Comparison of ENCODE assay signal across 8 mouse cellular contexts in genomic region chrX:74084276-74084837, GRCm38 (mm10). TPM values are rescaled to one million over a fixed set of nuclear protein-coding genes. Genes with fewer than 3 reads are reported as not detected.
DNase-seq lines count a peak whose midpoint lies in the region; ATAC-seq and TF ChIP-seq lines count a peak whose summit lies in the region.

No protein-coding gene starts in this region.

- H3K9ac ChIP-seq in heart, embryonic 14.5 days (ENCODE audit: low read length) = peak overlapping the region; percentile 86
- H3K9ac ChIP-seq in liver, embryonic 13.5 days = peak overlapping the region; percentile 81
- peak overlapping the region; percentile 83 for H3K9ac ChIP-seq in stomach, embryonic 16.5 days (ENCODE audit: low read length)

- TF ChIP-seq CTCF in cerebellum, adult 2 months (IDR thresholded peaks at IDR 0.05; ENCODE audit: borderline replicate concordance, insufficient read depth, low read depth, low read length) = no peak

- H3K9me3 ChIP-seq in heart, embryonic 14.5 days (ENCODE audit: control insufficient read depth, low read length) = no peaks in the 10 kb centered on the region
- no peaks in the 10 kb centered on the region for H3K9me3 ChIP-seq in liver, embryonic 13.5 days (replicated peaks)
- H3K9me3 ChIP-seq in stomach, embryonic 16.5 days (replicated peaks; ENCODE audit: control insufficient read depth, low read length) = no peaks in the 10 kb centered on the region

- H3K27ac ChIP-seq in cerebellum, adult 2 months (ENCODE audit: insufficient read depth, low read length) = peak overlapping the region; percentile 91
- H3K27ac ChIP-seq in heart, embryonic 14.5 days (replicated peaks in 1 of 2; ENCODE audit: control insufficient read depth in 1 of 2, insufficient read depth in 1 of 2, low read depth in 2 of 2, low read length in 2 of 2) = peak overlapping the region; percentile 94 to 99
- peak overlapping the region; percentile 89 for H3K27ac ChIP-seq in liver, embryonic 13.5 days
- H3K27ac ChIP-seq in stomach, embryonic 16.5 days (ENCODE audit: low read length) = peak overlapping the region; percentile 94; the same call in 1 of the 2 replicates

- peak in 1 of 2 experiments; percentile 44 for DNase-seq in cerebellum, adult 2 months
- DNase-seq in cerebellum, postnatal 4 days (ENCODE audit: low spot score in 2 of 2) = no peak
- DNase-seq in retina, adult 2 months (ENCODE audit: low read depth, low spot score) = peak; percentile 20
- DNase-seq in retina, embryonic 14.5 days (ENCODE audit: low spot score) = no peak
- no peak for DNase-seq in liver, embryonic 13.5 days
- no peak for DNase-seq in right cerebral cortex, postnatal 4 days

- 14% methylated on average over 17 of the region's 17 CpGs for WGBS in cerebellum, adult 2 months
- WGBS in heart, embryonic 14.5 days = 21% methylated on average over 17 of the region's 17 CpGs
- 15% methylated on average over 17 of the region's 17 CpGs for WGBS in liver, embryonic 13.5 days (ENCODE audit: insufficient replicate concordance)
- 17% methylated on average over 17 of the region's 17 CpGs for WGBS in stomach, embryonic 16.5 days

- TF ChIP-seq POLR2A in cerebellum, adult 2 months (IDR thresholded peaks at IDR 0.05; ENCODE audit: borderline replicate concordance, insufficient read depth, low read length) = no peak

- no peak for ATAC-seq in heart, embryonic 14.5 days (ENCODE audit: insufficient number of reproducible peaks, insufficient read depth, low FRiP score, low read depth)
- no peak for ATAC-seq in liver, embryonic 13.5 days (ENCODE audit: low read depth)
- no peak for ATAC-seq in stomach, embryonic 16.5 days (ENCODE audit: insufficient read depth, low FRiP score)

- H3K4me2 ChIP-seq in heart, embryonic 14.5 days (ENCODE audit: low read length) = peak overlapping the region; percentile 63
- H3K4me2 ChIP-seq in liver, embryonic 13.5 days = peak overlapping the region; percentile 74
- H3K4me2 ChIP-seq in stomach, embryonic 16.5 days (ENCODE audit: low read depth, low read length) = peak overlapping the region; percentile 64

- peak overlapping the region; percentile 99 for H3K4me3 ChIP-seq in cerebellum, adult 2 months (replicated peaks; ENCODE audit: insufficient read depth, low read depth, low read length)
- peak overlapping the region; percentile 53 to 98 for H3K4me3 ChIP-seq in heart, embryonic 14.5 days (ENCODE audit: control insufficient read depth in 1 of 2, insufficient read depth in 1 of 2, low read depth in 1 of 2, low read length in 2 of 2)
- H3K4me3 ChIP-seq in liver, embryonic 13.5 days (replicated peaks) = peak overlapping the region; percentile 74
- H3K4me3 ChIP-seq in stomach, embryonic 16.5 days (replicated peaks; ENCODE audit: low read length) = peak overlapping the region; percentile 63

- no peaks in the 10 kb centered on the region for H3K27me3 ChIP-seq in cerebellum, adult 2 months (ENCODE audit: control insufficient read depth, insufficient read depth, low read length)
- no peaks in the 10 kb centered on the region for H3K27me3 ChIP-seq in heart, embryonic 14.5 days (ENCODE audit: control insufficient read depth, insufficient read depth, low read length)
- H3K27me3 ChIP-seq in liver, embryonic 13.5 days = no peaks in the 10 kb centered on the region
- H3K27me3 ChIP-seq in stomach, embryonic 16.5 days (ENCODE audit: control insufficient read depth, insufficient read depth, low read length) = no peaks in the 10 kb centered on the region

- peaks cover 2% of the 10 kb centered on the region; the same call in 1 of the 2 replicates for H3K36me3 ChIP-seq in heart, embryonic 14.5 days (ENCODE audit: control insufficient read depth, insufficient read depth, low read length)
- 0 out of 2 replicates have a peak, but pooled peaks cover 1% of the 10 kb centered on the region for H3K36me3 ChIP-seq in liver, embryonic 13.5 days
- no peaks in the 10 kb centered on the region for H3K36me3 ChIP-seq in stomach, embryonic 16.5 days (ENCODE audit: control insufficient read depth, insufficient read depth, low read length)

- H3K4me1 ChIP-seq in cerebellum, adult 2 months (ENCODE audit: control insufficient read depth, insufficient read depth, low read length) = peaks cover 2% of the 10 kb centered on the region; the same call in 1 of the 2 replicates
- peaks cover 2 to 8% of the 10 kb centered on the region in 2 experiments; a peak in 2 of 4 replicates for H3K4me1 ChIP-seq in heart, embryonic 14.5 days (ENCODE audit: control insufficient read depth in 2 of 2, insufficient read depth in 2 of 2, low read length in 2 of 2)
- peaks cover 29% of the 10 kb centered on the region for H3K4me1 ChIP-seq in liver, embryonic 13.5 days (replicated peaks)
- H3K4me1 ChIP-seq in stomach, embryonic 16.5 days (ENCODE audit: control insufficient read depth, insufficient read depth, low read length) = no peaks in the 10 kb centered on the region

RNA-seq across cellular contexts. Expression of gene Opn1mw, which starts 42.9 kb away (rescaled TPM):
- polyA plus RNA-seq in cerebellum, adult 2 months (2012; rRNA removed) = 0.57 TPM in 1 of 2 replicates, not detected in the other
- not detected in 2 replicates for polyA plus RNA-seq in heart, embryonic 14.5 days (2014; fragmentation: Nextera tagmentation; extraction: Ambion mirVana)
- not detected in 2 replicates for polyA plus RNA-seq in liver, embryonic 13.5 days (2015; fragmentation: Nextera tagmentation; extraction: Ambion mirVana)
- not detected in 2 replicates for polyA plus RNA-seq in stomach, embryonic 16.5 days (2015; fragmentation: Nextera tagmentation; extraction: Ambion mirVana)

RNA-seq across cellular contexts. Expression of gene Mecp2, which starts 50.8 kb away (rescaled TPM):
- polyA plus RNA-seq in cerebellum, adult 2 months (2012; rRNA removed) = 30.7 and 34.0 TPM in 2 replicates
- 10.9 and 11.7 TPM in 2 replicates for polyA plus RNA-seq in heart, embryonic 14.5 days (2014; fragmentation: Nextera tagmentation; extraction: Ambion mirVana)
- polyA plus RNA-seq in liver, embryonic 13.5 days (2015; fragmentation: Nextera tagmentation; extraction: Ambion mirVana) = 6.2 and 6.8 TPM in 2 replicates
- polyA plus RNA-seq in stomach, embryonic 16.5 days (2015; fragmentation: Nextera tagmentation; extraction: Ambion mirVana) = 10.5 and 10.6 TPM in 2 replicates
